Mouse (Mus musculus): ENCODE results near the gene Mcm3ap. TPM values are rescaled to one million over a fixed set of nuclear protein-coding genes. Genes with fewer than 3 reads are reported as not detected.

Mcm3ap gene
- 78.7 TPM for total RNA-seq (2023)

DNA sequence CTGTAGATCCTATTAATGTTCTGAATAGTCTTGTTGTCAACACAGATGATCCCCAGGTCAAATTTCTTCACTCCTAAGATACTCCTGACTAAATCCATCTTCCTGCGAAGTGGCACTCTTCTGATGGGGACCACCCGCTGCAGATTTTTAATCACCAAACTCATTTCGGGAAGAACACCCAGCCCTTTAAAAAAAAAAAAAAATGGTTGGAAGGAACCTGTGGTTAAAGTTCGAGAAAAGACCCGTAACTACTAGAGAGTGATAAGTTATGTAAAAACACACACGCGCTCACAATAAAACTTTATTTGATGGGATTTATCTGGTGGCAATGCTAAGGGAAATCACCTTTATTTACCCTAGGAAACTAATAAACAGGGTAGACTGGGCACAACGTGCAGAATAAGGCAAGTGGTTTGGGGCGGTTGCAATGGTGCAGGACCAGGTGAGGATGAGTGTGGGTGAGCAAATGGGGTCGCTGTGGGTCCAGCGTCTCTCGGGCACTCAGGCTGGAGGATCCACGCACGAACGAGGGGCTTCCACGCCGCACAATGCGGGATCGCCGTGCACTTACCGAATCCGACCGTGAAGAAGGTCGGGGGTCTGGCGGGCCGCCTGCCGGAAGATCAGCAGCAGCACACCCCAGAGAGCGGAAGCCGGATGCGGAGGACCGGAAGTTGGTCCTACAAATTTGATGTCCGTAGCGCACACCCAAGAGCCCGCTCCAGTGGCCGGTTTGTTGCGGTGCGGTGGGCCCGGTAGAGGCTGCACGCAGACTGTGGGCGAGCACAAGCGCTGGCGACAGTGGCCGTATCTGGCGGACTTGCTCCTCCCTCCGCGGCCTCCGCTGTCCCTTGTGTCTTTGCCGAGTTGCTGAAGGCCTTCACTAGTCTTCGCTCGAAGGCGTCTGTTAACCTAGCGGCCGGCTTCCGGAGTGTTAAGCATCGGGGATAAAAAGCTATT is at the start of gene Mcm3ap, which contains the start of gene Ybey:
Gene Mcm3ap, plus strand, starts transcription at position 725 of the 960 bp plus-strand sequence.
Gene Ybey, minus strand, starts transcription at position 912 of the 960 bp plus-strand sequence.

DNA sequence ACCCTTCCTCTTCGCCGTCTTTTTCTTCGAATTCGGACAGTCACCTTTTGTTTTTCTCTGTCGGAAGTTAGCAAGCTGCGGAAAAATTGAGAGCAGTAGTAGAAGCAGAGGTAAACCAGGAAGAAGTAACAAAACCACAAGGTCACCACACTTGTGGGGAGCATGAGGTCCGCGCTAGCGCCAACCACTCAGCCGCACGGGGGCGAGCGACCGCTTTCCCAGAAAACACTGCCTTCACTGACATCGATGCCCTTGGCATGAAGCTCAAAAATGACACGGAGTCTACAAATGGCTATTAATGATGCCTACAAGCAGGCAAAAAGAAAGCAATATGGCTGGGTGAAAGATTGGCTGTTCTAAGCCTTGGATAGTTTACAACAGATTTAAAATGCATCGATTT is 28.4 kb upstream of the Mcm3ap start, which contains the start of gene AC141477.1:
Gene AC141477.1, minus strand, starts transcription at position 164 of the 400 bp plus-strand sequence.

DNA sequence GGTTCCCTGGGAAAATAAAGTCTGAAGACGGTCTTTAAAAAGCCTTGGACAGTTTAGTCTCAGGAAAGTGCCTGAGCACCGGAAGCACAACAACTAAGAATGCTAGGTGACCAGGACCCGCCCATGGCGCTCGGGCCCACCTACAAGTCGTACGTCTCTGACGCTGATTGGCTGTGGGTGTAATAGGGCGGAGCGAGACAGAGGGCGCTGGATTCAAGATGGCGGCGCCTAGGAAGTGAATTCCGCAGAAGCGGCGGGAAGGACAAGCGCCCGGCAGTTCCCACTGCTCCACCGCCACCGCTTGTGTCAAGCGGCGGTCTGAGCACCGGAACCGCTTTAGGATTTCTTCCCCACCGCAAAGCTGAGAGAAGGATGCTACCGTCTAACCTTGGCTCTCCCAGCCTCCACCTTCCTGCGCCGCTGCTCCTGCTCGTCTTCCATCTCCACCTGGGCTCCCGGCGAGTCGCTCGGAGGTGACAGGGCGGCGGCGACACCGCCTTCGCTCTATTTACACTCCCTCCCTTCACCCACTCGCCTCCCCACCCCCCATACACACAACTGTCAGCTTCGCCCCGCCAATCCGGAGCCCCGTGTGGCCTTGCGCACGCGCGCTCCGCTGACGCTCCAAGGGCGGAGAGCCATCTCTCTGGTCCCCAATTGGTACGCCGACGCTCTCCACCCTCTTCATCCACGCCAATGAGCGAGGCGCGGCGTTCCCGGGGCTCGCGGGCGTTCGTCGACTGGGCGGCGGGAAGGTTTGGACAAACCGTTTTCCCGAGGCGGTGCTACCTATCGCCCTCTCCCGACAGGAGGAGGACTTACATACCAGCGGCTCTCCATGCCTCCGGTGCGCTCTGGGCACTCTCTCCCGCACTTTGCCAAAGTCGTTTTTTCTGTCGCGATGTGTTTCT is 26.3 kb upstream of the Mcm3ap start, which contains the start of gene Pcnt:
Gene Pcnt, minus strand, starts transcription at position 609 of the 911 bp plus-strand sequence.

GRCm38 (mm10) chr10:76448851-76449250 is 19.9 kb upstream of the Mcm3ap start, which contains the start of gene 2610028H24Rik:
Gene 2610028H24Rik (plus strand): TSS chr10:76449081.

GRCm38 (mm10) chr10:76531375-76531774 is 62.6 kb downstream of the Mcm3ap start, which contains the start of gene Lss:
Gene Lss (plus strand): TSS chr10:76531588.

GRCm38 (mm10) chr10:76561972-76562371 is 93.2 kb downstream of the Mcm3ap start, which contains the start of gene Spatc1l:
Gene Spatc1l (plus strand): TSS chr10:76562272.

Other genes starting within 250 kb of the Mcm3ap start
- gene Prmt2, start 231.1 kb upstream of the Mcm3ap start, total RNA-seq (2023), result 12.8 TPM
- not detected for gene S100b, start 215.1 kb upstream of the Mcm3ap start, total RNA-seq (2023)
- 7.5 TPM for gene Dip2a, start 123.6 kb upstream of the Mcm3ap start, total RNA-seq (2023)
- 28.9 TPM for gene AC141477.1, start 28.5 kb upstream of the Mcm3ap start, total RNA-seq (2023)
- gene Pcnt, start 26.1 kb upstream of the Mcm3ap start, total RNA-seq (2023), result 69.9 TPM
- not detected for gene 2610028H24Rik, start 19.8 kb upstream of the Mcm3ap start, total RNA-seq (2023)
- gene Ybey, start 187 bp downstream of the Mcm3ap start, total RNA-seq (2023), result 2.6 TPM
- 33.6 TPM for gene Lss, start 62.7 kb downstream of the Mcm3ap start, total RNA-seq (2023)
- not detected for gene Spatc1l, start 93.3 kb downstream of the Mcm3ap start, total RNA-seq (2023)
- gene Ftcd, start 106.7 kb downstream of the Mcm3ap start, total RNA-seq (2023), result not detected
- gene Col6a2, start 154.7 kb downstream of the Mcm3ap start, total RNA-seq (2023), result 1.1 TPM

All from CD4-positive naive resting alpha-beta T cell, adult 57 days (primary cell).